Mouse (Mus musculus) limb, embryonic 12.5 days (tissue): Measurements from ENCODE around the gene Spdya. TPM values are rescaled to one million over a fixed set of nuclear protein-coding genes. Genes with fewer than 3 reads are reported as not detected.
"Not testable (repeated sequence)": the region's sequence is repeated elsewhere in the genome, so short reads cannot be mapped to it uniquely, and the experiment has no call there.

Experiments used
- ATAC-seq: fragments of 200-750 bp; cut with Nextera tagmentation; 2 replicates; pipeline ENCODE4 v1.8.0; 2017; ENCODE audit warnings: low read depth, moderate TSS enrichment; ENCODE audit not compliant: insufficient number of reproducible peaks, insufficient read depth, low FRiP score, low TSS enrichment
- H3K27ac ChIP-seq: fragments of 300-500 bp; sonication (generic); 2 replicates; pipeline ENCODE4 v1.5.1; 2016; ENCODE audit warnings: mild to moderate bottlenecking, moderate library complexity
- H3K27me3 ChIP-seq: fragments of 300-500 bp; sonication (generic); 2 replicates; pipeline ENCODE4 v1.6.1; 2016; ENCODE audit warnings: mild to moderate bottlenecking, moderate library complexity
- H3K36me3 ChIP-seq: fragments of 300-500 bp; sonication (generic); 2 replicates; pipeline ENCODE4 v1.6.1; 2016; ENCODE audit warnings: mild to moderate bottlenecking, moderate library complexity
- H3K4me1 ChIP-seq: fragments of 300-500 bp; sonication (generic); replicated peaks from 2 replicates; pipeline ENCODE4 v1.6.1; 2016
- H3K4me2 ChIP-seq: fragments of 300-500 bp; sonication (generic); 2 replicates; pipeline ENCODE4 v1.6.1; 2016; ENCODE audit warnings: mild to moderate bottlenecking, moderate library complexity
- H3K4me3 ChIP-seq: fragments of 300-500 bp; sonication (generic); replicated peaks from 2 replicates; pipeline ENCODE4 v1.5.1; 2016; ENCODE audit warnings: mild to moderate bottlenecking
- H3K9ac ChIP-seq: fragments of 300-500 bp; sonication (generic); replicated peaks from 2 replicates; pipeline ENCODE4 v1.6.1; 2016; ENCODE audit warnings: mild to moderate bottlenecking, moderate library complexity
- H3K9me3 ChIP-seq: fragments of 300-500 bp; sonication (generic); 2 replicates; pipeline ENCODE4 v1.6.1; 2016; ENCODE audit warnings: mild to moderate bottlenecking, moderate library complexity
- WGBS: fragments of 180-500 bp; shearing (Covaris S2); methylation state at CpG from one replicate; pipeline ENCODE4 v1.1.7; 2016; 5-methylcytosine and 5-hydroxymethylcytosine counted together
- polyA plus RNA-seq: library from polyadenylated mRNA; unstranded; fragments of >200 nt; fragmentation: Nextera tagmentation; extraction: Ambion mirVana; gene quantifications from 2 replicates; pipeline ENCODE4 v1.2.1, GENCODE M21; 2016

Gene Spdya
- polyA plus RNA-seq, 1 experiment from 2014 or later, result 1.3 TPM

- WGBS, result 94% methylated on average over 8 of the region's 8 CpGs
- H3K36me3 ChIP-seq, result peaks cover 92% of the 10 kb centered on the region
Observed at GRCm38 (mm10) chr17:71636786-71637185, 84.9 kb downstream of the Spdya start.

GRCm38 (mm10) chr17:71637750-71638265, 85.9 kb downstream of the Spdya start:
- no peaks in the 10 kb centered on the region for H3K4me1 ChIP-seq
- H3K27me3 ChIP-seq, result no peaks in the 10 kb centered on the region
- H3K4me3 ChIP-seq, result no peak overlapping the region
- H3K9me3 ChIP-seq, result no peaks in the 10 kb centered on the region
- no peak overlapping the region for H3K4me2 ChIP-seq
- H3K9ac ChIP-seq, result no peak overlapping the region
- no peak for ATAC-seq
- 79% methylated on average over 4 of the region's 4 CpGs for WGBS
- peaks cover 94% of the 10 kb centered on the region for H3K36me3 ChIP-seq
- H3K27ac ChIP-seq, result no peak overlapping the region

More at GRCm38 (mm10) chr17:71636786-71637185, 84.9 kb downstream of the Spdya start:
- H3K4me3 ChIP-seq, result no peak overlapping the region
- no peak overlapping the region for H3K27ac ChIP-seq
- no peak overlapping the region for H3K4me2 ChIP-seq
- H3K27me3 ChIP-seq, result no peaks in the 10 kb centered on the region
- H3K9ac ChIP-seq, result no peak overlapping the region
- ATAC-seq, result no peak
- no peaks in the 10 kb centered on the region for H3K9me3 ChIP-seq
- no peaks in the 10 kb centered on the region for H3K4me1 ChIP-seq

DNA sequence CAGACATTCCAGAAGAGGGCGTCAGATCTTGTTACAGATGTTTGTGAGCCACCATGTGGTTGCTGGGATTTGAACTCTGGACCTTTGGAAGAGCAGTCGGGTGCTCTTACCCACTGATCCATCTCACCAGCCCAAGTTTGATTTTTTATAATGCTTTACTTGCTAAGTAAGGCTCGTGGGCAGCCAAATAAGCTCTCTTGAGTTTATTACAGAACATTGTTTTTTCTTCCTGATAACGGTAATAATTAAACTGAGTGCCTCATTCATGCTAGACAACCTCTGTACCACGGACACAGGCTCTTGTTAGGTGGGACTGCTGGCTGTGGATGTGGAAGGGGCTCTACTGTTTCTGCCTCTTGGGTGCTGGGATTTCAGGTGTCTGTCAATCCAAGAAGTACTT, 87.2 kb downstream of the Spdya start:
- peaks cover 89% of the 10 kb centered on the region for H3K36me3 ChIP-seq
- not testable (repeated sequence) for H3K9me3 ChIP-seq, H3K27me3 ChIP-seq, H3K27ac ChIP-seq, H3K4me1 ChIP-seq, H3K9ac ChIP-seq, H3K4me2 ChIP-seq, ATAC-seq, H3K4me3 ChIP-seq
- WGBS, result 83% methylated on average over 5 of the region's 5 CpGs

Other genes with a start within 250 kb of the Spdya start
- gene Emilin2, start 240.1 kb upstream of the Spdya start, polyA plus RNA-seq, result 22.9 and 23.7 TPM in 2 replicates
- 5.3 and 5.6 TPM in 2 replicates for gene Gm4707, start 92.1 kb upstream of the Spdya start, polyA plus RNA-seq
- gene Smchd1, start 76.7 kb upstream of the Spdya start, polyA plus RNA-seq, result 80.9 and 83.9 TPM in 2 replicates
- 56.0 and 56.1 TPM in 2 replicates for gene Ndc80, start 25.2 kb upstream of the Spdya start, polyA plus RNA-seq
- 92.6 and 96.6 TPM in 2 replicates for gene Wdr43, start 63.8 kb downstream of the Spdya start, polyA plus RNA-seq
- gene Togaram2, start 121.2 kb downstream of the Spdya start, polyA plus RNA-seq, result not detected in 2 replicates
- not detected in 2 replicates for gene Pcare, start 200.8 kb downstream of the Spdya start, polyA plus RNA-seq
- gene Clip4, start 216.4 kb downstream of the Spdya start, polyA plus RNA-seq, result 5.3 and 5.9 TPM in 2 replicates